Mouse (Mus musculus) spleen, adult 2 months (tissue): ENCODE results near the gene Ndufa3.

Source experiments
- CTCF ChIP-seq: fragments of 200-500 bp; IDR thresholded peaks from 2 replicates; pipeline ENCODE4 v1.5.1; 2011; ENCODE audit warnings: mild to moderate bottlenecking, inconsistent platforms; ENCODE audit not compliant: insufficient read depth, insufficient read length, insufficient replicate concordance; ENCODE audit errors: extremely low read depth
- POLR2A ChIP-seq: fragments of 200-500 bp; IDR thresholded peaks from 2 replicates; pipeline ENCODE4 v1.6.1; 2011; ENCODE audit warnings: low read depth, low read length, inconsistent platforms

GRCm38 (mm10) chr7:3658578-3658977, 41.4 kb downstream of the Ndufa3 start:
- TF ChIP-seq CTCF (no peak), POLR2A (no peak)
